Mouse (Mus musculus) forebrain, embryonic 10.5 days (tissue): ENCODE results near the gene Nol6. TPM values are rescaled to one million over a fixed set of nuclear protein-coding genes. Genes with fewer than 3 reads are reported as not detected.

Source experiments
- polyA plus RNA-seq: library from polyadenylated mRNA; unstranded; fragments of >200 nt; fragmentation: Nextera tagmentation; extraction: Ambion mirVana; gene quantifications from 2 replicates; pipeline ENCODE4 v1.2.1, GENCODE M21; 2016

Gene Nol6
- polyA plus RNA-seq, 1 experiment from 2014 or later: 36.9 TPM

Other genes starting within 250 kb of the Nol6 start
- not detected in 2 replicates for gene Spink4, start 204.4 kb downstream of the Nol6 start, polyA plus RNA-seq
- gene Bag1, start 176.2 kb downstream of the Nol6 start, polyA plus RNA-seq: 185 and 188 TPM in 2 replicates
- gene Chmp5, start 176.0 kb downstream of the Nol6 start, polyA plus RNA-seq: 88.3 and 89.5 TPM in 2 replicates
- 102 and 104 TPM in 2 replicates for gene Nfx1, start 153.5 kb downstream of the Nol6 start, polyA plus RNA-seq
- gene Aqp7, start 76.3 kb downstream of the Nol6 start, polyA plus RNA-seq: 0.06 and 0.07 TPM in 2 replicates
- gene Aqp3, start 26.3 kb downstream of the Nol6 start, polyA plus RNA-seq: 4.6 and 4.9 TPM in 2 replicates
- 74.6 and 82.1 TPM in 2 replicates for gene Ube2r2, start 11.3 kb upstream of the Nol6 start, polyA plus RNA-seq
- 88.4 and 88.9 TPM in 2 replicates for gene Ubap2, start 150.7 kb upstream of the Nol6 start, polyA plus RNA-seq
- 60.7 and 62.5 TPM in 2 replicates for gene Dcaf12, start 190.4 kb upstream of the Nol6 start, polyA plus RNA-seq
- gene Ubap1, start 224.5 kb upstream of the Nol6 start, polyA plus RNA-seq: 65.7 and 66.5 TPM in 2 replicates